Mouse (Mus musculus) testis, adult 2 months (tissue): ENCODE results near the gene Nphs2. TPM values are rescaled to one million over a fixed set of nuclear protein-coding genes. Genes with fewer than 3 reads are reported as not detected.

ENCODE experiments used
- H3K27ac ChIP-seq: fragments of 200-500 bp; 2 replicates; pipeline ENCODE4 v1.5.1; 2012; ENCODE audit warnings: low read depth, low read length; ENCODE audit not compliant: control insufficient read depth, insufficient read depth
- H3K27me3 ChIP-seq: fragments of 200-500 bp; 2 replicates; pipeline ENCODE4 v1.6.1; 2012; ENCODE audit warnings: mild to moderate bottlenecking, low read length, moderate library complexity; ENCODE audit not compliant: control insufficient read depth, insufficient read depth
- H3K36me3 ChIP-seq: fragments of 200-500 bp; 2 replicates; pipeline ENCODE4 v1.6.1; 2012; ENCODE audit warnings: mild to moderate bottlenecking, low read length; ENCODE audit not compliant: control insufficient read depth, insufficient read depth
- H3K4me1 ChIP-seq: fragments of 200-500 bp; 2 replicates; pipeline ENCODE4 v1.6.1; 2012; ENCODE audit warnings: low read length; ENCODE audit not compliant: control insufficient read depth, insufficient read depth
- H3K4me3 ChIP-seq: fragments of 200-500 bp; 2 replicates; pipeline ENCODE4 v1.5.1; 2012; ENCODE audit warnings: low read depth, mild to moderate bottlenecking, low read length, moderate library complexity, mixed read lengths; ENCODE audit not compliant: control insufficient read depth
- CTCF ChIP-seq: fragments of 200-500 bp; IDR thresholded peaks from 2 replicates; pipeline ENCODE4 v1.5.1; 2012; ENCODE audit warnings: low read depth, mild to moderate bottlenecking, inconsistent platforms, low read length, moderate library complexity; ENCODE audit not compliant: control insufficient read depth, insufficient read depth, insufficient replicate concordance
- POLR2A ChIP-seq: fragments of 200-500 bp; IDR thresholded peaks from 2 replicates; pipeline ENCODE4 v1.6.1; 2012; ENCODE audit warnings: low read depth, mild to moderate bottlenecking, inconsistent platforms, low read length, moderate library complexity; ENCODE audit not compliant: control insufficient read depth
- polyA plus RNA-seq: library from polyadenylated mRNA; depleted of rRNA; stranded (reverse); fragments of >200 nt; gene quantifications from 2 replicates; pipeline ENCODE4 v1.2.3, GENCODE M21; 2012; rRNA removed

The Nphs2 gene
- polyA plus RNA-seq, 1 experiment: 0.21 TPM

GRCm38 (mm10) chr1:156323126-156323525 lies 12.6 kb downstream of the Nphs2 start:
- Histone ChIP-seq H3K4me1 (no peaks in the 10 kb centered on the region), H3K27ac (no peak overlapping the region), H3K4me3 (no peak overlapping the region), H3K36me3 (no peaks in the 10 kb centered on the region), H3K27me3 (no peaks in the 10 kb centered on the region)
- TF ChIP-seq POLR2A: no peak
- TF ChIP-seq CTCF: no peak

- no peak for TF ChIP-seq CTCF
- TF ChIP-seq POLR2A: no peak
- no peaks in the 10 kb centered on the region for H3K27me3 ChIP-seq
- no peaks in the 10 kb centered on the region for H3K4me1 ChIP-seq
- H3K27ac ChIP-seq: peak overlapping the region; percentile 39; the same call in 1 of the 2 replicates
- no peak overlapping the region; the same call in 1 of the 2 replicates for H3K4me3 ChIP-seq
- H3K36me3 ChIP-seq: no peaks in the 10 kb centered on the region; the same call in 1 of the 2 replicates
These were observed 30.3 kb downstream of the Nphs2 start for GRCm38 (mm10) chr1:156340847-156341246.

GRCm38 (mm10) chr1:156344433-156344832 lies 33.9 kb downstream of the Nphs2 start:
- TF ChIP-seq POLR2A (no peak), CTCF (no peak)
- H3K4me1 ChIP-seq: no peaks in the 10 kb centered on the region

GRCm38 (mm10) chr1:156345633-156346032 lies 35.1 kb downstream of the Nphs2 start:
- no peak overlapping the region for H3K27ac ChIP-seq
- no peak overlapping the region for H3K4me3 ChIP-seq
- H3K4me1 ChIP-seq: no peaks in the 10 kb centered on the region
- no peaks in the 10 kb centered on the region; the same call in 1 of the 2 replicates for H3K36me3 ChIP-seq
- TF ChIP-seq CTCF (no peak), POLR2A (no peak)
- no peaks in the 10 kb centered on the region for H3K27me3 ChIP-seq

More at GRCm38 (mm10) chr1:156344433-156344832, 33.9 kb downstream of the Nphs2 start:
- Histone ChIP-seq H3K4me3 (no peak overlapping the region), H3K27me3 (no peaks in the 10 kb centered on the region), H3K27ac (no peak overlapping the region), H3K36me3 (no peaks in the 10 kb centered on the region; the same call in 1 of the 2 replicates)

GRCm38 (mm10) chr1:156349031-156349430 lies 38.5 kb downstream of the Nphs2 start:
- no peak for TF ChIP-seq CTCF
- no peak for TF ChIP-seq POLR2A
- Histone ChIP-seq H3K4me1 (no peaks in the 10 kb centered on the region), H3K27ac (no peak overlapping the region), H3K36me3 (no peaks in the 10 kb centered on the region; the same call in 1 of the 2 replicates), H3K4me3 (no peak overlapping the region), H3K27me3 (no peaks in the 10 kb centered on the region)

- Histone ChIP-seq H3K27me3 (no peaks in the 10 kb centered on the region), H3K27ac (no peak overlapping the region), H3K4me3 (no peak overlapping the region), H3K36me3 (no peaks in the 10 kb centered on the region; the same call in 1 of the 2 replicates), H3K4me1 (no peaks in the 10 kb centered on the region)
- no peak for TF ChIP-seq CTCF
- TF ChIP-seq POLR2A: no peak
These were observed 39.9 kb downstream of the Nphs2 start for GRCm38 (mm10) chr1:156350441-156350840.

GRCm38 (mm10) chr1:156352466-156352865 lies 41.9 kb downstream of the Nphs2 start:
- H3K27ac ChIP-seq: no peak overlapping the region

GRCm38 (mm10) chr1:156365740-156366139 lies 55.2 kb downstream of the Nphs2 start, which contains the start of gene Gm2000:
Gene Gm2000 (plus strand): TSS chr1:156366040.
- Histone ChIP-seq H3K4me1 (no peaks in the 10 kb centered on the region), H3K27me3 (no peaks in the 10 kb centered on the region), H3K27ac (no peak within 1 kb of the TSS), H3K36me3 (peaks cover 2% of the 10 kb centered on the region; the same call in 1 of the 2 replicates), H3K4me3 (no peak within 1 kb of the TSS)
- TF ChIP-seq CTCF (no peak), POLR2A (no peak)

More at GRCm38 (mm10) chr1:156352466-156352865, 41.9 kb downstream of the Nphs2 start:
- Histone ChIP-seq H3K27me3 (no peaks in the 10 kb centered on the region), H3K4me3 (no peak overlapping the region), H3K4me1 (no peaks in the 10 kb centered on the region), H3K36me3 (no peaks in the 10 kb centered on the region; the same call in 1 of the 2 replicates)
- no peak for TF ChIP-seq POLR2A
- TF ChIP-seq CTCF: no peak

Other genes starting within 250 kb of the Nphs2 start
- 0.02 and 0.07 TPM in 2 replicates for gene Fam163a, start 105.7 kb upstream of the Nphs2 start, polyA plus RNA-seq
- gene Tdrd5, start 7.1 kb upstream of the Nphs2 start, polyA plus RNA-seq: 24.9 and 26.3 TPM in 2 replicates
- 6.9 and 7.6 TPM in 2 replicates for gene Gm2000, start 55.3 kb downstream of the Nphs2 start, polyA plus RNA-seq
- gene Axdnd1, start 110.4 kb downstream of the Nphs2 start, polyA plus RNA-seq: 151 and 198 TPM in 2 replicates
- gene Soat1, start 163.6 kb downstream of the Nphs2 start, polyA plus RNA-seq: 32.4 and 34.4 TPM in 2 replicates
- 4.0 and 4.3 TPM in 2 replicates for gene Gm10031, start 213.3 kb downstream of the Nphs2 start, polyA plus RNA-seq
- 5.1 and 5.9 TPM in 2 replicates for gene Abl2, start 248.1 kb downstream of the Nphs2 start, polyA plus RNA-seq